Mouse (Mus musculus): Measurements from ENCODE around the gene Ick. TPM values are rescaled to one million over a fixed set of nuclear protein-coding genes. Genes with fewer than 3 reads are reported as not detected.
"Not testable (repeated sequence)": the region's sequence is repeated elsewhere in the genome, so short reads cannot be mapped to it uniquely, and the experiment has no call there.

Gene Ick
- polyA plus RNA-seq, 1 experiment from 2014 or later: 39.4 TPM

- Histone ChIP-seq H3K27ac (ENCODE audit: low read length) (no peak overlapping the region), H3K9me3 (ENCODE audit: control insufficient read depth, low read length) (no peaks in the 10 kb centered on the region), H3K27me3 (replicated peaks; ENCODE audit: control insufficient read depth, insufficient read depth, low read length) (no peaks in the 10 kb centered on the region), H3K4me2 (ENCODE audit: low read length) (no peak overlapping the region), H3K4me3 (replicated peaks; ENCODE audit: low read length) (no peak overlapping the region), H3K4me1 (replicated peaks; ENCODE audit: control insufficient read depth, insufficient read depth, low read length) (peaks cover 11% of the 10 kb centered on the region), H3K9ac (replicated peaks; ENCODE audit: low read depth, low read length) (no peak overlapping the region), H3K36me3 (ENCODE audit: control insufficient read depth, insufficient read depth) (no peaks in the 10 kb centered on the region)
- no peak for ATAC-seq
- WGBS: 85% methylated on average over 6 of the region's 6 CpGs
Measured at GRCm38 (mm10) chr9:78124297-78124696, 15.3 kb downstream of the Ick start.

DNA sequence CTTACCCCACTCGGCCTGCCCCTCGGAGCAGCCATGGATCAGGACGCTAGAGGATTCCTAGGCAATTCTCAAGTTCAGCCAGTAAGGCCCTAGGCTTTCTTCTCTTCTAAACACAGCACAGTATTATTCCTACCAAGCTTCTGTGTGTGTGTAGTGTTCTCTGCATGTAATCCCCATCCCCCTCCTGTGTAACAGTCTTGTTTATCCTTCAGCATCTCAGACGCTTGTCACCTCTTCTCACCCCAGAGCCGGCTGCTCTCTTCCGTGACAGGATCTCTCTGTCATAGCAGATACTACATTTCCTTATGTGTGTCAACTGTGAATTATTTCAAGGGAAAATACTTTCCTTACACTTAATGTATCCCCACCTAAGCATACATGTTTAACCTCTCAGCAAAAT lies 17.0 kb downstream of the Ick start:
- H3K9me3 ChIP-seq (ENCODE audit: control insufficient read depth, low read length): no peaks in the 10 kb centered on the region
- H3K4me1 ChIP-seq (replicated peaks; ENCODE audit: control insufficient read depth, insufficient read depth, low read length): peaks cover 11% of the 10 kb centered on the region
- H3K4me3 ChIP-seq (replicated peaks; ENCODE audit: low read length): no peak overlapping the region
- no peak overlapping the region for H3K9ac ChIP-seq (replicated peaks; ENCODE audit: low read depth, low read length)
- 54% methylated on average over 6 of the region's 6 CpGs for WGBS
- H3K36me3 ChIP-seq (ENCODE audit: control insufficient read depth, insufficient read depth): no peaks in the 10 kb centered on the region
- no peak overlapping the region for H3K4me2 ChIP-seq (ENCODE audit: low read length)
- no peak overlapping the region for H3K27ac ChIP-seq (ENCODE audit: low read length)
- ATAC-seq: peak; percentile 51
- H3K27me3 ChIP-seq (replicated peaks; ENCODE audit: control insufficient read depth, insufficient read depth, low read length): no peaks in the 10 kb centered on the region

GRCm38 (mm10) chr9:78126643-78127042 lies 17.7 kb downstream of the Ick start:
- WGBS: 22% methylated on average over 10 of the region's 10 CpGs
- H3K4me3 ChIP-seq (replicated peaks; ENCODE audit: low read length): no peak overlapping the region
- H3K27ac ChIP-seq (ENCODE audit: low read length): no peak overlapping the region
- no peak overlapping the region for H3K4me2 ChIP-seq (ENCODE audit: low read length)
- peak; percentile 47 for ATAC-seq
- no peaks in the 10 kb centered on the region for H3K9me3 ChIP-seq (ENCODE audit: control insufficient read depth, low read length)
- no peaks in the 10 kb centered on the region; the same call in 1 of the 2 replicates for H3K36me3 ChIP-seq (ENCODE audit: control insufficient read depth, insufficient read depth)
- no peak overlapping the region for H3K9ac ChIP-seq (replicated peaks; ENCODE audit: low read depth, low read length)
- H3K27me3 ChIP-seq (replicated peaks; ENCODE audit: control insufficient read depth, insufficient read depth, low read length): no peaks in the 10 kb centered on the region
- peaks cover 11% of the 10 kb centered on the region for H3K4me1 ChIP-seq (replicated peaks; ENCODE audit: control insufficient read depth, insufficient read depth, low read length)

- H3K9ac ChIP-seq (replicated peaks; ENCODE audit: low read depth, low read length): no peak overlapping the region
- H3K4me3 ChIP-seq (replicated peaks; ENCODE audit: low read length): no peak overlapping the region
- H3K4me1 ChIP-seq (replicated peaks; ENCODE audit: control insufficient read depth, insufficient read depth, low read length): no peaks in the 10 kb centered on the region
- WGBS: 39% methylated on average over 7 of the region's 7 CpGs
- H3K4me2 ChIP-seq (ENCODE audit: low read length): no peak overlapping the region
- H3K27ac ChIP-seq (ENCODE audit: low read length): no peak overlapping the region
- ATAC-seq: no peak
- no peaks in the 10 kb centered on the region for H3K27me3 ChIP-seq (replicated peaks; ENCODE audit: control insufficient read depth, insufficient read depth, low read length)
- no peaks in the 10 kb centered on the region for H3K9me3 ChIP-seq (ENCODE audit: control insufficient read depth, low read length)
- H3K36me3 ChIP-seq (ENCODE audit: control insufficient read depth, insufficient read depth): peaks cover 17% of the 10 kb centered on the region
Measured at GRCm38 (mm10) chr9:78135658-78136057, 26.7 kb downstream of the Ick start.

DNA sequence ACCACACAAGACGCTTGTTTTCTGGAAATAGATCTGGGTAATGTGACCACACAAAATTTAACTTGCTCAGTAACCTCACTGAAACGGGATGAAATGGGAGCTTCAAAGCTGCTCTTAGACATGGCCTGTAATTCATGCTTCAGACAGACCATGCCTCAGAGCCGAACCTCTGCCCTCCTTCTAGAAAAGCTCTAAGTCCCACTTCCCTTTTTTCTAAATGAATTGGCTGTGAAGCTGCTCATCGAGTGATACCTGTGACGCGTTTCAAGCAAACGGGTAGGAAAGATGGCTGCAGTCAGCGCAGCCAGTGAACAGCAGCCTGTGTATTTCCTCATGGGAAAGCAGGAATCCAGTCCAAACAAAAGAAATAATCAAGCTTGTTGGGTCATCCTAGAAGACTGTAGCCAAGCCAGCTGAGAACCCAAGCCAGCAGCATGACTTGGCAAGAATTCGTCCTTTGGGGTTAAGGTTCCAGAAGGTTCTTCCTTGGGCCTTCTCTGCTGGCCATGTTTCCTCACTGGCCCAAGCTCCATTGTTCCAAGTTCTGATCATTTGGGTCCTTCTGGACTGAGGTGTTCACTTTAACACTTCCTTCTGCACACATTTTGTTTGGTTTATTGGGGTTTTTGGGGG lies 29.2 kb downstream of the Ick start:
- H3K27ac ChIP-seq (ENCODE audit: low read length): no peak overlapping the region
- WGBS: 94% methylated on average over 9 of the region's 9 CpGs

DNA sequence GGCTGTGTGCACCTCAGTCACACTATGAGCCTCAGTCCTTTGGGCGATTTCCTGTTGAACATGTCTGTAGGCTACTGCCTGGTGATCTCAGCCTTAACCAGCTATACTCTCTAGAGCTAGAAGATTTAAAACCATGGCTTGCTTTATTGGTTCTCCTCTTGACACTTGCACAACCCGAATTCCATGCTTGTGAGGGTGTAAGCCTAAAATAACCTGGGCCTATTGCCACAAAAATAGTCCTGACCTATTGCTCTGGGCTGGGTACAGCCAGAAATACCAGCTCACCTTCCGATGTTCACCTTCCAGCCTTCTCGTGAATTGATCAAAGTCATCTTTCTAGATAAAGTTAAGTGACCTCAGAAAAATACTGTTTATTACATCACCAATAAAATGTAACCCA lies 30.5 kb downstream of the Ick start:
- no peaks in the 10 kb centered on the region for H3K27me3 ChIP-seq (replicated peaks; ENCODE audit: control insufficient read depth, insufficient read depth, low read length)
- WGBS: 95% methylated on average over 4 of the region's 4 CpGs

More for the DNA sequence above, 29.2 kb downstream of the Ick start:
- Histone ChIP-seq H3K4me2 (ENCODE audit: low read length) (no peak overlapping the region), H3K27me3 (replicated peaks; ENCODE audit: control insufficient read depth, insufficient read depth, low read length) (no peaks in the 10 kb centered on the region), H3K36me3 (ENCODE audit: control insufficient read depth, insufficient read depth) (peaks cover 24% of the 10 kb centered on the region), H3K4me3 (replicated peaks; ENCODE audit: low read length) (no peak overlapping the region), H3K9ac (replicated peaks; ENCODE audit: low read depth, low read length) (no peak overlapping the region), H3K9me3 (ENCODE audit: control insufficient read depth, low read length) (peaks cover 6% of the 10 kb centered on the region), H3K4me1 (replicated peaks; ENCODE audit: control insufficient read depth, insufficient read depth, low read length) (no peaks in the 10 kb centered on the region)
- ATAC-seq: no peak

DNA sequence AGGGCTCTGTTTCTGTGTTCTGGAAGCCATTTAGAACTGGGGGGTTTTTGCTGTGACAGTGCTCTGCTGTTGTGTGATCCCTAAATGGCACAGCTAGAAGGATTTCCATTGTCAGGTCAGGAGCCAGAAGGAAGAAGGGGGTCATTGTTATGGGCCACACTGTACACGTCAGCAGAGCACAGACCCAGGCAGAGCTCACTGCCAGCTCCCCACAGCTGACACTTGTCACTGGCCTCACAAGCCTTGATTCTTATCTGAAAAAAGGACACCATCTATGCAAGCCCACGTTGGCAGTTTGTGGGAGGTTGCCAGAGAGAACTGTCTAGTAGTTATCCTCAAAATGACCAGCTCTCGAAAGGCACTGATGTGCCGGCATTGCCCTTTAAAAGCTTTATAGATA lies 37.1 kb downstream of the Ick start:
- no peak overlapping the region for H3K4me2 ChIP-seq (ENCODE audit: low read length)
- H3K4me1 ChIP-seq (replicated peaks; ENCODE audit: control insufficient read depth, insufficient read depth, low read length): no peaks in the 10 kb centered on the region
- no peak overlapping the region for H3K27ac ChIP-seq (ENCODE audit: low read length)
- H3K9ac ChIP-seq (replicated peaks; ENCODE audit: low read depth, low read length): no peak overlapping the region
- ATAC-seq: 0 out of 2 replicates have a peak, but pooled peaks have one; percentile 16
- H3K9me3 ChIP-seq (ENCODE audit: control insufficient read depth, low read length): peaks cover 6% of the 10 kb centered on the region
- peaks cover 33% of the 10 kb centered on the region for H3K36me3 ChIP-seq (ENCODE audit: control insufficient read depth, insufficient read depth)
- no peaks in the 10 kb centered on the region for H3K27me3 ChIP-seq (replicated peaks; ENCODE audit: control insufficient read depth, insufficient read depth, low read length)
- WGBS: 57% methylated on average over 4 of the region's 4 CpGs
- H3K4me3 ChIP-seq (replicated peaks; ENCODE audit: low read length): no peak overlapping the region

More for the DNA sequence above, 30.5 kb downstream of the Ick start:
- Histone ChIP-seq H3K4me2 (ENCODE audit: low read length) (no peak overlapping the region), H3K4me1 (replicated peaks; ENCODE audit: control insufficient read depth, insufficient read depth, low read length) (no peaks in the 10 kb centered on the region), H3K4me3 (replicated peaks; ENCODE audit: low read length) (no peak overlapping the region), H3K36me3 (ENCODE audit: control insufficient read depth, insufficient read depth) (peaks cover 27% of the 10 kb centered on the region), H3K9me3 (ENCODE audit: control insufficient read depth, low read length) (peaks cover 6% of the 10 kb centered on the region), H3K27ac (ENCODE audit: low read length) (no peak overlapping the region), H3K9ac (replicated peaks; ENCODE audit: low read depth, low read length) (no peak overlapping the region)
- no peak for ATAC-seq

DNA sequence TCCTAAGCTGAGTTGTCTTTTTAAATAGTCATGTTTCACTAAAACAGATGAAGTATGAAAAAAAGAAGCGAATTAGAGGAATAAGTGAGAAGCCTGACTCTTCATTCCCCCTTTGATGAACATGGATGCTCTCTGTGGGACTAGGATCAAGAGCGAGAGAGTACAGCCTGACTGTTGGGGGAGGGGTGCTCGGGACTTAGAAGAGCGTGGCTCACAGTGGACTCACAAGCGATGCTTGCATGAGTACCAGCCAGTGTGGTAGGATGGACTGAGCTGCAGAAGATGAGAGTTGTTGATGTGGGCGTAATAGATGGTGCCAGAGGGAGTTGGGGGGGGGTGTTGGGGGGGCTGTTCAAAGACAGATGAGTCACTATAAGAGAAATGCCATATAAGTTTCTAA lies 37.6 kb downstream of the Ick start:
- Histone ChIP-seq H3K4me2 (ENCODE audit: low read length) (no peak overlapping the region), H3K4me1 (replicated peaks; ENCODE audit: control insufficient read depth, insufficient read depth, low read length) (no peaks in the 10 kb centered on the region), H3K27me3 (replicated peaks; ENCODE audit: control insufficient read depth, insufficient read depth, low read length) (no peaks in the 10 kb centered on the region), H3K9ac (replicated peaks; ENCODE audit: low read depth, low read length) (no peak overlapping the region), H3K9me3 (ENCODE audit: control insufficient read depth, low read length) (peaks cover 6% of the 10 kb centered on the region), H3K4me3 (replicated peaks; ENCODE audit: low read length) (no peak overlapping the region), H3K36me3 (ENCODE audit: control insufficient read depth, insufficient read depth) (peaks cover 30% of the 10 kb centered on the region), H3K27ac (ENCODE audit: low read length) (no peak overlapping the region)
- 74% methylated on average over 6 of the region's 6 CpGs for WGBS
- no peak for ATAC-seq

- H3K9me3 ChIP-seq (ENCODE audit: control insufficient read depth, low read length): no peaks in the 10 kb centered on the region
- no peak overlapping the region for H3K9ac ChIP-seq (replicated peaks; ENCODE audit: low read depth, low read length)
- H3K4me2 ChIP-seq (ENCODE audit: low read length): no peak overlapping the region
- peaks cover 17% of the 10 kb centered on the region for H3K36me3 ChIP-seq (ENCODE audit: control insufficient read depth, insufficient read depth)
- no peak overlapping the region for H3K4me3 ChIP-seq (replicated peaks; ENCODE audit: low read length)
- H3K27ac ChIP-seq (ENCODE audit: low read length): no peak overlapping the region
- WGBS: 91% methylated on average over 6 of the region's 6 CpGs
- no peaks in the 10 kb centered on the region for H3K4me1 ChIP-seq (replicated peaks; ENCODE audit: control insufficient read depth, insufficient read depth, low read length)
- ATAC-seq: no peak
- no peaks in the 10 kb centered on the region for H3K27me3 ChIP-seq (replicated peaks; ENCODE audit: control insufficient read depth, insufficient read depth, low read length)
Measured at GRCm38 (mm10) chr9:78148149-78148548, 39.2 kb downstream of the Ick start.

DNA sequence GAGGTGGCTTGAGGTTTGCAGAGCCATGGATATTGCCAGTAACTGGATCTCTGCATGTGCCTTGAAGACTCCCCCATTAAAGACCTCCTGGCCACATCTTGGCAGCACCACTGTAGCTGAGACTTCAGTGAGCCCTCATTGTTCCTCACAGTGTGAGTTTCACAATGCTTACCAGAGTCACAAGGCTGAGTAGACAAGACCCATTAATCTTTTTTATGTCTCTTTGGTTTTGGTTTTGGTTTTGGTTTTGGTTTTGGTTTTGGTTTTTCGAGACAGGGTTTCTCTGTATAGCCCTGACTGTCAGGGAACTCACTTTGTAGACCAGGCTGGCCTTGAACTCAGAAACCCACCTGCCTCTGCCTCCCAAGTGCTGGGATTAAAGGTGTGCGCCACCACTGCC lies 40.8 kb downstream of the Ick start:
- not testable (repeated sequence) for H3K27ac ChIP-seq (ENCODE audit: low read length); H3K27me3 ChIP-seq (replicated peaks; ENCODE audit: control insufficient read depth, insufficient read depth, low read length); H3K4me3 ChIP-seq (replicated peaks; ENCODE audit: low read length); H3K4me2 ChIP-seq (ENCODE audit: low read length); H3K9ac ChIP-seq (replicated peaks; ENCODE audit: low read depth, low read length); ATAC-seq; H3K4me1 ChIP-seq (replicated peaks; ENCODE audit: control insufficient read depth, insufficient read depth, low read length); H3K9me3 ChIP-seq (ENCODE audit: control insufficient read depth, low read length)
- peaks cover 19% of the 10 kb centered on the region for H3K36me3 ChIP-seq (ENCODE audit: control insufficient read depth, insufficient read depth)
- WGBS: 92% methylated on average over 2 of the region's 2 CpGs
